In genomic region chr10:77229609-77230595, GRCm38 (mm10) we compare ENCODE assay signal across 11 mouse cellular contexts. TPM values are rescaled to one million over a fixed set of nuclear protein-coding genes. Genes with fewer than 3 reads are reported as not detected.
A peak's percentile ranks its signal among the peaks of the same experiment; 100 is the strongest.
DNase-seq lines count a peak whose midpoint lies in the region; ATAC-seq lines count a peak whose summit lies in the region.
"Had no signal": no experiment of that assay in that cellular context is flagged by ENCODE, and none has a peak within 500 bp of the region (broad histone marks: within the 10 kb centered on the region; RNA-seq: fewer than 3 reads in every experiment).

No protein-coding gene starts in this region.

- H3K27ac ChIP-seq in limb, embryonic 13.5 days: no peak overlapping the region; the same call in 1 of the 2 replicates
- no peak overlapping the region for H3K27ac ChIP-seq in limb, embryonic 10.5 days
- peak overlapping the region; percentile 95 for H3K27ac ChIP-seq in liver, embryonic 12.5 days
- H3K27ac ChIP-seq: midbrain, embryonic 12.5 days had no signal

- no peaks in the 10 kb centered on the region for H3K36me3 ChIP-seq in limb, embryonic 13.5 days
- H3K36me3 ChIP-seq in limb, embryonic 10.5 days: no peaks in the 10 kb centered on the region
- no peaks in the 10 kb centered on the region for H3K36me3 ChIP-seq in liver, embryonic 12.5 days
- H3K36me3 ChIP-seq: midbrain, embryonic 12.5 days had no signal

- peaks cover 20% of the 10 kb centered on the region for H3K4me1 ChIP-seq in limb, embryonic 13.5 days
- H3K4me1 ChIP-seq in limb, embryonic 10.5 days: peaks cover 23% of the 10 kb centered on the region
- H3K4me1 ChIP-seq in liver, embryonic 12.5 days: peaks cover 95% of the 10 kb centered on the region
- H3K4me1 ChIP-seq: midbrain, embryonic 12.5 days had no signal

- ATAC-seq in limb, embryonic 13.5 days (ENCODE audit: low FRiP score, low read depth): peak; percentile 38; the same call in 1 of the 2 replicates
- ATAC-seq in liver, embryonic 12.5 days: no peak

- no peaks in the 10 kb centered on the region for H3K9me3 ChIP-seq in limb, embryonic 13.5 days
- no peaks in the 10 kb centered on the region for H3K9me3 ChIP-seq in limb, embryonic 10.5 days (replicated peaks)
- no peaks in the 10 kb centered on the region for H3K9me3 ChIP-seq in liver, embryonic 12.5 days (replicated peaks)
- H3K9me3 ChIP-seq: midbrain, embryonic 12.5 days had no signal

- no peak overlapping the region for H3K9ac ChIP-seq in limb, embryonic 13.5 days
- peak overlapping the region; percentile 57 for H3K9ac ChIP-seq in liver, embryonic 12.5 days
- H3K9ac ChIP-seq: midbrain, embryonic 12.5 days had no signal

- DNase-seq in limb, embryonic 10.5 days (ENCODE audit: low spot score): no peak
- peak; percentile 86 for DNase-seq in Muller cell, postnatal 12 days (ENCODE audit: inconsistent ontology term)
- DNase-seq in adrenal gland, postnatal 14 days: peak; percentile 89
- no peak for DNase-seq in urinary bladder, postnatal 14 days (ENCODE audit: low spot score)
- no peak for DNase-seq in kidney, postnatal 25 days
- DNase-seq: cerebellum, adult 11-12 months; right cerebral cortex, postnatal 14 days; thymus, postnatal 14 days had no signal

- H3K4me2 ChIP-seq in limb, embryonic 13.5 days (replicated peaks): no peak overlapping the region
- peak overlapping the region; percentile 23 for H3K4me2 ChIP-seq in liver, embryonic 12.5 days
- H3K4me2 ChIP-seq: midbrain, embryonic 12.5 days had no signal

- H3K27me3 ChIP-seq in limb, embryonic 13.5 days: no peaks in the 10 kb centered on the region
- H3K27me3 ChIP-seq in limb, embryonic 10.5 days (ENCODE audit: low read depth, poor library complexity, severe bottlenecking): no peaks in the 10 kb centered on the region
- no peaks in the 10 kb centered on the region for H3K27me3 ChIP-seq in liver, embryonic 12.5 days (replicated peaks)
- H3K27me3 ChIP-seq: midbrain, embryonic 12.5 days had no signal

- no peak overlapping the region for H3K4me3 ChIP-seq in limb, embryonic 13.5 days
- no peak overlapping the region for H3K4me3 ChIP-seq in limb, embryonic 10.5 days
- H3K4me3 ChIP-seq in liver, embryonic 12.5 days: no peak overlapping the region
- H3K4me3 ChIP-seq: midbrain, embryonic 12.5 days had no signal

- 72% methylated on average over 13 of the region's 13 CpGs for WGBS in limb, embryonic 13.5 days
- 87% methylated on average over 13 of the region's 13 CpGs for WGBS in limb, embryonic 10.5 days
- WGBS in liver, embryonic 12.5 days (ENCODE audit: insufficient replicate concordance): 53% methylated on average over 13 of the region's 13 CpGs

RNA-seq across cellular contexts. Expression of gene Pofut2, which starts 29.1 kb away (rescaled TPM):
- polyA plus RNA-seq in limb, embryonic 13.5 days (2015; fragmentation: Nextera tagmentation; extraction: Ambion mirVana): 148 and 151 TPM in 2 replicates
- polyA plus RNA-seq in limb, embryonic 10.5 days (2016; fragmentation: Nextera tagmentation; extraction: Ambion mirVana): 72.9 and 83.3 TPM in 2 replicates
- total RNA-seq in adrenal gland, postnatal 14 days (2021): 72.6 and 78.3 TPM in 2 replicates
- polyA plus RNA-seq in liver, embryonic 12.5 days (2016; fragmentation: Nextera tagmentation; extraction: Ambion mirVana): 40.7 and 43.2 TPM in 2 replicates

Comparison
In these comparisons a context has a peak if more than half of its experiments do, and no peak if none do; other contexts are left out.
1. DNase-seq: peak in Muller cell, postnatal 12 days (single experiment) and adrenal gland, postnatal 14 days (single experiment); none in limb, embryonic 10.5 days (single experiment), urinary bladder, postnatal 14 days (single experiment) and kidney, postnatal 25 days (0 of 2).